Mouse (Mus musculus) liver, adult 2 months (tissue): ENCODE measurements around the gene Map3k6. TPM values are rescaled to one million over a fixed set of nuclear protein-coding genes. Genes with fewer than 3 reads are reported as not detected.
A peak's percentile ranks its signal among the peaks of the same experiment; 100 is the strongest.

ENCODE experiments used
- DNase-seq: peaks from one replicate; pipeline ENCODE4 v3.0.0-alpha.2; 2011; ENCODE audit warnings: low read depth, low spot score; ENCODE audit errors: extremely low read depth
- H3K27ac ChIP-seq: fragments of 200-500 bp; replicated peaks from 2 replicates; pipeline ENCODE4 v1.5.1; 2012; ENCODE audit warnings: low read depth, mild to moderate bottlenecking, control low read depth, inconsistent platforms, low read length; ENCODE audit not compliant: insufficient read depth
- H3K27me3 ChIP-seq: fragments of 200-500 bp; 2 replicates; pipeline ENCODE4 v1.6.1; 2012; ENCODE audit warnings: mild to moderate bottlenecking, moderate library complexity, low read length, inconsistent platforms; ENCODE audit not compliant: control insufficient read depth, insufficient read depth
- H3K36me3 ChIP-seq: fragments of 200-500 bp; 2 replicates; pipeline ENCODE4 v1.6.1; 2012; ENCODE audit warnings: low read length, inconsistent platforms; ENCODE audit not compliant: control insufficient read depth, insufficient read depth
- H3K4me1 ChIP-seq: fragments of 200-500 bp; 2 replicates; pipeline ENCODE4 v1.6.1; 2011; ENCODE audit warnings: low read length; ENCODE audit not compliant: control insufficient read depth, insufficient read depth
- H3K4me3 ChIP-seq: fragments of 200-500 bp; 2 replicates; pipeline ENCODE4 v1.5.1; 2011; ENCODE audit warnings: low read depth, mild to moderate bottlenecking, control low read depth, low read length, moderate library complexity; ENCODE audit not compliant: insufficient read depth
- H3K79me2 ChIP-seq: fragments of 200-500 bp; 2 replicates; pipeline ENCODE4 v1.6.1; 2012; ENCODE audit warnings: inconsistent platforms, mild to moderate bottlenecking, low read length, moderate library complexity; ENCODE audit not compliant: control insufficient read depth, insufficient read depth
- H3K9ac ChIP-seq: fragments of 200-500 bp; 2 replicates; pipeline ENCODE4 v1.6.1; 2012; ENCODE audit warnings: low read depth, mild to moderate bottlenecking, control low read depth, inconsistent platforms, low read length
- CTCF ChIP-seq: fragments of 200-500 bp; IDR thresholded peaks from 2 replicates; pipeline ENCODE4 v1.5.1; 2011; ENCODE audit warnings: low read depth, low read length, control low read depth
- POLR2A ChIP-seq: fragments of 200-500 bp; IDR thresholded peaks from 2 replicates; pipeline ENCODE4 v1.6.1; 2011; ENCODE audit warnings: low read length, control low read depth; ENCODE audit not compliant: insufficient read depth; ENCODE audit errors: extremely low read depth
- WGBS: fragments of 180-500 bp; shearing (Covaris S2); methylation state at CpG from one replicate; pipeline ENCODE4 v1.1.7; 2018; 5-methylcytosine and 5-hydroxymethylcytosine counted together
- polyA plus RNA-seq: library from polyadenylated mRNA; depleted of rRNA; stranded (reverse); fragments of >200 nt; gene quantifications from 2 replicates; pipeline ENCODE4 v1.2.3, GENCODE M21; 2012
- total RNA-seq: library from RNA; depleted of rRNA; stranded (reverse); fragments of >200 nt; gene quantifications from 2 replicates; pipeline ENCODE4 v1.2.3, GENCODE M21; 2014

The Map3k6 gene
- total and polyA plus RNA-seq, 2 experiments = 0.80 to 1.3 TPM

DNA sequence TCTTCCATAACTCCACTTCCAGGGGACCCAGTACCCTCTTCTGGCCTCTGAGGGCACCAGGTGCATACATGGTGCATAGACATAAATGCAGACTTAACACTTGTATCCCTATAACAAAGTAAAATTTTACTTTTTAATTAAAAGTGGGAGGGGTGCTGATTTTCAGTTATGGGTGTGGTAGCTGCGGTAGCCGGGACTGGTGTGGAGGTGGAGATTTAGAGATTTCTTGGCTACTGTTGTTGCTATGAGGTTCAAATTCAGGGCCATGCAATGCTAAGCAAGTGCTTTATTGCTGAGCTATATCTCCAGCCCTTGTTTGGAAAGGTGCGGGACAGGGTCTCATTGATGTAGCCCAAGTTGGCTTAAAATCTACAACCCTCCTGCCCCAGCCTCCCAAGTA lies 21.9 kb upstream of the Map3k6 start:
- no peaks in the 10 kb centered on the region for H3K36me3 ChIP-seq
- no peak for TF ChIP-seq POLR2A
- TF ChIP-seq CTCF = no peak
- H3K4me1 ChIP-seq = peaks cover 1% of the 10 kb centered on the region; the same call in 1 of the 2 replicates
- no peak overlapping the region for H3K27ac ChIP-seq
- H3K9ac ChIP-seq = no peak overlapping the region
- H3K4me3 ChIP-seq = no peak overlapping the region
- no peak for DNase-seq
- H3K79me2 ChIP-seq = no peaks in the 10 kb centered on the region
- 82% methylated on average over 3 of the region's 3 CpGs for WGBS
- no peaks in the 10 kb centered on the region for H3K27me3 ChIP-seq

DNA sequence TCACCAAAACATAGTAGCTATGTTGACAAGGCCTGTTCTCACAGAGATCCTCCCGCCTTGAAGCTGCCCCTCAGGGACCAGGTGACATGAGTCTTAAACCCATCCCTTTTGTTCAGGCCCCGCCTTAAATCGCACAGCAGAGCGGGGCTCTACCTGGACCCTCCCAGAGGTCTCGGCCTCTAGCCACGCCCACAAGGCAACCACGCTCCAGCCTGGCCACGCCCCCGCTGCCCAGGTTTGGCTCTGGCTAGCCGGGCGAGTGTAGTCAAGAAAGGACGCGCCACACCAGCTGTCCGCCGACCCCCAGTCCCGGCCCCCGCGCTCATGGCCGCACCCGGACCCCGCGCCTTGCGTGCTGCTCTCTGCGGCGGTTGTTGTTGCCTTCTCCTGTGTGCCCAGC lies 20.0 kb upstream of the Map3k6 start:
- Histone ChIP-seq H3K4me1 (peaks cover 1% of the 10 kb centered on the region; the same call in 1 of the 2 replicates), H3K9ac (0 out of 2 replicates have a peak overlapping the region, but pooled peaks have one; percentile 22), H3K79me2 (no peaks in the 10 kb centered on the region), H3K36me3 (no peaks in the 10 kb centered on the region), H3K27ac (no peak overlapping the region), H3K27me3 (no peaks in the 10 kb centered on the region), H3K4me3 (peak overlapping the region; percentile 9; the same call in 1 of the 2 replicates)
- no peak for TF ChIP-seq POLR2A
- TF ChIP-seq CTCF = no peak
- 8% methylated on average over 25 of the region's 25 CpGs for WGBS
- DNase-seq = peak; percentile 22

DNA sequence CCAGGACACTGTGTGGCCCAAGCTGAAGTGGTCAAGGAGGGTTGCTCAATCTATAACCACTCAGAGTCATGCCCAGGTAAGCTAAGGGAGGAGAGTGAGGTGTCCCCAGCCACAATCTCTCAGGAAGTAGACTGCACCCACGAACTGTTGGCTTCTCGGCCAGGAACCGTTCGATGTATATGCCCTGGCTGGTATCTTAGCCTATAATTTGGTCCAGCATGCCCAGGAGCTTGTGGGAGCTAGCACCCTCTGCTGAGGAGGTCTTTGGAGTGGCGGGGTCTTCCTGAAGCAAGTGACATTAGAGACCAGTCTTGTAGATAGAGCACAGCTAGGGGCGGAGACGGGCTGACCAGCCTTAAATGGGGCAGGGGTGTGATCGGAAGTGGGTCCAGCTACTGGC lies 18.9 kb upstream of the Map3k6 start:
- no peak for DNase-seq
- Histone ChIP-seq H3K79me2 (no peaks in the 10 kb centered on the region), H3K27ac (no peak overlapping the region), H3K27me3 (no peaks in the 10 kb centered on the region), H3K36me3 (no peaks in the 10 kb centered on the region), H3K4me3 (no peak overlapping the region), H3K9ac (no peak overlapping the region), H3K4me1 (peaks cover 1% of the 10 kb centered on the region; the same call in 1 of the 2 replicates)
- 91% methylated on average over 8 of the region's 8 CpGs for WGBS
- TF ChIP-seq CTCF (no peak), POLR2A (no peak)

DNA sequence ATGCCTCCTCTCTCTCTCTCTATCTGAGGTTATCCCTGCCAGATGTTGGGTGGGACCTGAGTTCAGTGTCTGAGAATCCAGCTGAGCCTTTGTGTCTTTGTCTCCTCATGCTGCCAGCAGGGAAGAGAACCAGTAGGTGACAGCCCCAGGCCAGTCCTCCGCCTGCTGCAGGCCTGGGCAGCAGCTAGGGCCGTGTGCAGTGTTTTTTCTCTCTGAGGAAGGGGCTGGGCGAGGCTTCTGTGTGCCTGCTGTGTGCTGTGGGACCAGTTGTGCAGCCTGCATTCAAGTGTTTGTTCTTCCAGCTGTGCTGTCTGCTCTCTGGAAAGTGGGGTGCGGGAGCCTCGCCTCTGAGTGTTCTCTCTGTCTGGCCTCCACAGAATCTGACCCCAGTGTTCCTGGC lies 16.7 kb upstream of the Map3k6 start:
- TF ChIP-seq POLR2A = no peak
- TF ChIP-seq CTCF = no peak
- 80% methylated on average over 5 of the region's 5 CpGs for WGBS
- H3K4me1 ChIP-seq = peaks cover 1% of the 10 kb centered on the region; the same call in 1 of the 2 replicates
- no peak overlapping the region for H3K9ac ChIP-seq
- H3K36me3 ChIP-seq = no peaks in the 10 kb centered on the region
- H3K27ac ChIP-seq = no peak overlapping the region
- no peaks in the 10 kb centered on the region for H3K27me3 ChIP-seq
- DNase-seq = no peak
- H3K79me2 ChIP-seq = no peaks in the 10 kb centered on the region
- H3K4me3 ChIP-seq = no peak overlapping the region

DNA sequence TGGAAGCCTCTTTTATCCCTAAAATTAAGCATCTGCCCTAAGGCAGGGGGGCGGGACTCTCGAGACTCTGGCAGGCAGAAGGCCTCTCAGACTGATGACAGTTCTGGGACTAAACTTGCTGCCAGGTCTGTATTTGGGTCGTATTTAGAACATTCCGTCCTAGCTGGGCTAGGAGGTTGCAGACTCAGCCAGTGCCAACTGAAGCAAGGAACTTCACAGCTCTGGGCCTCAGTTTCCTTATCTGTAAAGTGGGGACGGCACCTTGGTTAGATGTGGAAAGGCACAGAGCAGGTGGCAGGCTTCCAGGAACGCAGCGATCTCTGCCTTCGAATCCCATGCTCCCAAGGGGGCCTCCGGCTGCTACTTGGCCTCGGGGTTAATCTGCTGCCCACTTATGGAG lies 14.5 kb upstream of the Map3k6 start:
- H3K9ac ChIP-seq = no peak overlapping the region
- 76% methylated on average over 10 of the region's 10 CpGs for WGBS
- H3K79me2 ChIP-seq = no peaks in the 10 kb centered on the region
- no peak overlapping the region for H3K4me3 ChIP-seq
- TF ChIP-seq CTCF = no peak
- no peak for TF ChIP-seq POLR2A
- no peak overlapping the region for H3K27ac ChIP-seq
- H3K27me3 ChIP-seq = no peaks in the 10 kb centered on the region
- no peaks in the 10 kb centered on the region for H3K36me3 ChIP-seq
- no peak for DNase-seq
- no peaks in the 10 kb centered on the region for H3K4me1 ChIP-seq

DNA sequence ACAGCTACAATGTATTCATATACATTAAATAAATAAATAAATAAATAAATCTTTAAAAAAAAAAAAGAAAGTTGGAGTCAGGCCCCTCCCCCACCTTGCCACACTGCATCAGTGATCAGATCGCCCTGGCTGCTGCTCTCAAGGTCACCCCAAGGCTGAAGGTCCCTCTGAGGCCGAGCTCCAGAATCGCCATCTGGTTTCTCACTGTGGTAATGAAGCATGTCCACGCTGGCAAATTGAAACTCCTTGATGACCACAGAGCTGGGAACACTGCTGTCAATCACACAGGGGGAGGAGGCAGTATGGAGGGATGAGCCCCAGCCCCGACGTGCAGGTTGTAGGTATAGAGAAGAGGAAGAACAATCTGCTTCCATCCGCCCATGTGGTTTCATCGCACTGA lies 13.0 kb upstream of the Map3k6 start:
- no peak for DNase-seq
- Histone ChIP-seq H3K36me3 (no peaks in the 10 kb centered on the region), H3K9ac (no peak overlapping the region), H3K4me1 (no peaks in the 10 kb centered on the region), H3K27ac (no peak overlapping the region), H3K79me2 (no peaks in the 10 kb centered on the region), H3K27me3 (no peaks in the 10 kb centered on the region), H3K4me3 (no peak overlapping the region)
- TF ChIP-seq POLR2A = no peak
- no peak for TF ChIP-seq CTCF
- 65% methylated on average over 8 of the region's 8 CpGs for WGBS
